Mouse (Mus musculus) heart, postnatal 0 days (tissue): ENCODE data around the gene Sac3d1.

ENCODE experiments used
- CTCF ChIP-seq: IDR thresholded peaks from 2 replicates; pipeline ENCODE4 v1.5.1; 2016; ENCODE audit warnings: antibody characterized with exemption, control low read depth, low read depth
- EP300 ChIP-seq: IDR thresholded peaks from 2 replicates; pipeline ENCODE4 v1.6.1; 2016; ENCODE audit warnings: antibody characterized with exemption, low read depth

- TF ChIP-seq CTCF (no peak), EP300 (no peak)
These were observed 21.3 kb upstream of the Sac3d1 start for GRCm38 (mm10) chr19:6139701-6140100.
